Mouse (Mus musculus) heart, embryonic 11.5 days (tissue): ENCODE results near the gene Cyp2w1. TPM values are rescaled to one million over a fixed set of nuclear protein-coding genes. Genes with fewer than 3 reads are reported as not detected.
A peak's percentile ranks its signal among the peaks of the same experiment; 100 is the strongest.

Experiments used
- ATAC-seq: fragments of 200-750 bp; cut with Nextera tagmentation; replicated peaks from 2 replicates; pipeline ENCODE4 v1.8.0; 2017; ENCODE audit warnings: moderate library complexity; ENCODE audit not compliant: insufficient number of reproducible peaks, low FRiP score, low TSS enrichment
- H3K27ac ChIP-seq: fragments of 300-500 bp; sonication (generic); 2 replicates; pipeline ENCODE4 v1.5.1; 2014; ENCODE audit warnings: mild to moderate bottlenecking, low read depth, low read length
- H3K27me3 ChIP-seq: fragments of 300-500 bp; sonication (generic); 2 replicates; pipeline ENCODE4 v1.6.1; 2014; ENCODE audit warnings: mild to moderate bottlenecking, low read length, mixed read lengths; ENCODE audit not compliant: control insufficient read depth, insufficient read depth
- H3K36me3 ChIP-seq: fragments of 300-500 bp; sonication (generic); 2 replicates; pipeline ENCODE4 v1.6.1; 2014; ENCODE audit warnings: mild to moderate bottlenecking, low read length, moderate library complexity, mixed read lengths; ENCODE audit not compliant: control insufficient read depth, insufficient read depth
- H3K4me1 ChIP-seq: fragments of 300-500 bp; sonication (generic); 2 replicates; pipeline ENCODE4 v1.6.1; 2014; ENCODE audit warnings: low read length; ENCODE audit not compliant: control insufficient read depth, insufficient read depth
- H3K4me2 ChIP-seq: fragments of 300-500 bp; sonication (generic); 2 replicates; pipeline ENCODE4 v1.6.1; 2014; ENCODE audit warnings: mild to moderate bottlenecking, moderate library complexity
- H3K4me3 ChIP-seq: fragments of 300-500 bp; sonication (generic); 2 replicates; pipeline ENCODE4 v1.5.1; 2014; ENCODE audit warnings: low read depth, low read length
- H3K9ac ChIP-seq: fragments of 300-500 bp; sonication (generic); 2 replicates; pipeline ENCODE4 v1.6.1; 2014; ENCODE audit warnings: mild to moderate bottlenecking, low read depth, low read length, moderate library complexity
- H3K9me3 ChIP-seq: fragments of 300-500 bp; sonication (generic); replicated peaks from 2 replicates; pipeline ENCODE4 v1.6.1; 2016; ENCODE audit warnings: low read length; ENCODE audit not compliant: control insufficient read depth
- WGBS: fragments of 180-500 bp; shearing (Covaris S2); extraction: QIAGEN DNeasy Blood & Tissue Kit; methylation state at CpG from one replicate; pipeline ENCODE4 v1.1.7; 2014; ENCODE audit not compliant: insufficient replicate concordance; 5-methylcytosine and 5-hydroxymethylcytosine counted together
- microRNA counts: library from miRNA; unstranded; fragments of <30 nt; microRNA quantifications from one replicate; lab custom pipeline; 2015
- microRNA-seq: library from miRNA; unstranded; fragments of <30 nt; microRNA quantifications from one replicate; pipeline ENCODE4, GENCODE M21; 2016; ENCODE audit warnings: borderline number of aligned reads
- polyA plus RNA-seq: library from polyadenylated mRNA; unstranded; fragments of >200 nt; fragmentation: Nextera tagmentation; extraction: Ambion mirVana; gene quantifications from 2 replicates; pipeline ENCODE4 v1.2.1, GENCODE M21; 2014

Cyp2w1 gene
- polyA plus RNA-seq, 1 experiment from 2014 or later = not detected

DNA sequence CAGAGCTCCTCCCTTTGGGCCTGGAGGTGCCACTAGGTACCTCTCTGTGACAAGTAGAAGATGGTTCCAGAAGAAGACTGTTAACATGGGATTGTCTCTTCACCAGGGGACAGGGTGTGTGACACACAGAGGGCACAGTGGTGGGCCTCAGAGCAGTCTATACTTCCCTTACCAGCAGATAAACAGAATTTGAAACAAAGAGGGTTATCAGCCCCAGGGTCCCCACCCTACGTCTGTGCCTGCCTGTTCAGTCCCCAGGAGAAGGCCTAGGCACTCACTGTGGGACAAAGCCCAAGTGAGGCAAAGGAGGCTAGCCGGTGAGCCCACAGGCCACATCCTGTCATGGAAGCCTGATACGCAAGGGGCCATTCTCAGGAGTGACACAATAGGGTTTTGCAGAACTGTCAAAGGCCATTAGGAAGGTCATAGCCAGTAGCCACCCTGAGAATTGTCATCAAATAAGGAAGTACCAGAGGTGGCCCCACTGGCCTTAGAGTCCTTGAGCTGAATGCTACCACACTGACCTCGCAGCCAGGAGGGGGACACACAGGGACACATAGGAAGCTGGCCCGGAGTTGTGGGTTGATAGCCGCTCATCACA, 52.5 kb downstream of the Cyp2w1 start, which contains the start of gene C130050O18Rik:
Gene C130050O18Rik (plus strand): TSS at position 480 of the 601 bp plus-strand sequence.
- no peak within 1 kb of the TSS for H3K4me2 ChIP-seq
- ATAC-seq = no peak

DNA sequence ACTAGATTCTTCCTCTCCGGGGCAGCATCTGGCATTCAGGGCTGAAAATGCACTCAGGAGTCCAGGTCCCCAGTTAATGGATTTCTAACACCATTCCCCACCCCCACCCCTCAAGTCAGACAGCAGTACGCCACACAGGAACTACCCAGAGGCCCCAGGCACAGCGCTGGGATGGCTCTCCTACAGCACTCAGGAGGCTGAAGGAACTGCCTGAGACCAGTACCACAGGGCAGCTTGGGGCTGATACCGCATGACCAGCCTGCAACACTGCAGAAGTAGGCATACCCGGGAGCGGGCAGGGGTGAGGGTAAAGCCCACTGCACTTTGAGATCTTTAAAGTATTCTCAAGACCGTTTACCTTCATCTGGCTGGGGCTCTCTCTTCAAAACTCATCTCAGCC, 53.1 kb downstream of the Cyp2w1 start:
- Histone ChIP-seq H3K36me3 (no peaks in the 10 kb centered on the region), H3K4me1 (peaks cover 28% of the 10 kb centered on the region), H3K9me3 (no peaks in the 10 kb centered on the region), H3K27ac (no peak overlapping the region), H3K27me3 (peaks cover 4% of the 10 kb centered on the region), H3K4me2 (no peak overlapping the region), H3K9ac (no peak overlapping the region), H3K4me3 (no peak overlapping the region)
- WGBS = 70% methylated on average over 7 of the region's 7 CpGs
- ATAC-seq = no peak

More for the DNA sequence above, 52.5 kb downstream of the Cyp2w1 start, which contains the start of gene C130050O18Rik:
- peaks cover 23% of the 10 kb centered on the region for H3K4me1 ChIP-seq
- no peaks in the 10 kb centered on the region for H3K36me3 ChIP-seq
- peaks cover 4% of the 10 kb centered on the region for H3K27me3 ChIP-seq
- no peak within 1 kb of the TSS for H3K9ac ChIP-seq
- H3K9me3 ChIP-seq = no peaks in the 10 kb centered on the region
- 61% methylated on average over 6 of the region's 6 CpGs for WGBS
- H3K27ac ChIP-seq = peak within 1 kb of the TSS; percentile 29; the same call in 1 of the 2 replicates
- H3K4me3 ChIP-seq = no peak within 1 kb of the TSS

DNA sequence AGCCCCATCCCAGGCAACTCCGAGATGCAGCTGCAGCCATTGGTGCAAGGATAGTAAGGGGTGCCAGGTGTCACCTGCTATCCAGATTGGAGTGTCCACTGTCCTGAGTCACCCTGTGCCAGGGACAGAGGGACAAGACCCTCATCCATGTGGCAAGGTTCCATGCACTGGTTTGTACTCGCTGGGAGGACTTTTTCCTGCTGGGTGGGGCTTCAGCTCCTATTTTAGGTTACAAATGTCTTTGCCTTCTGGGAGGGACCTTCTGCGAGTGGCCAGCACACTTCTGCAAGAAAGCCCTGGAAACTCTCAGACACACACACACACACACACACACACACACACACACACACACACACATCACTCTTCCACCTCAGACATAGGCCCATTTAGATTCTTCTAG, 53.5 kb downstream of the Cyp2w1 start:
- Histone ChIP-seq H3K27me3 (peaks cover 6% of the 10 kb centered on the region), H3K4me3 (no peak overlapping the region), H3K9ac (no peak overlapping the region), H3K4me2 (no peak overlapping the region), H3K27ac (no peak overlapping the region), H3K9me3 (no peaks in the 10 kb centered on the region), H3K36me3 (no peaks in the 10 kb centered on the region), H3K4me1 (peaks cover 29% of the 10 kb centered on the region)
- 68% methylated on average over 3 of the region's 3 CpGs for WGBS
- ATAC-seq = no peak

MicroRNA genes within 50 kb of the gene (microRNA counts, 519-probe panel; counts per million panel counts)
- microRNA mmu-miR-339-3p (lab: Ali Mortazavi, UCI) (32.2 counts per million), microRNA mmu-miR-339-5p (lab: Ali Mortazavi, UCI) (32.2 counts per million)

Small RNA genes lying within 50 kb of the gene (microRNA-seq; reads per million reads assigned to microRNA genes)
- 427 reads per million, percentile 78 among the genes with 10 or more reads in this experiment for gene Mir339

Other genes with a start within 250 kb of the Cyp2w1 start
- 5.3 and 8.4 TPM in 2 replicates for gene Prkar1b, start 202.6 kb upstream of the Cyp2w1 start, polyA plus RNA-seq
- 6.2 and 6.9 TPM in 2 replicates for gene Dnaaf5, start 202.4 kb upstream of the Cyp2w1 start, polyA plus RNA-seq
- 33.4 and 40.9 TPM in 2 replicates for gene Sun1, start 152.0 kb upstream of the Cyp2w1 start, polyA plus RNA-seq
- 138 and 139 TPM in 2 replicates for gene Get4, start 100.3 kb upstream of the Cyp2w1 start, polyA plus RNA-seq
- gene Adap1, start 27.0 kb upstream of the Cyp2w1 start, polyA plus RNA-seq = 1.4 and 2.5 TPM in 2 replicates
- gene Cox19, start 1.2 kb upstream of the Cyp2w1 start, polyA plus RNA-seq = 85.3 and 95.2 TPM in 2 replicates
- 7.2 and 7.5 TPM in 2 replicates for gene Gpr146, start 25.1 kb downstream of the Cyp2w1 start, polyA plus RNA-seq
- gene C130050O18Rik, start 52.7 kb downstream of the Cyp2w1 start, polyA plus RNA-seq = 0.17 and 0.21 TPM in 2 replicates
- 0.57 and 0.72 TPM in 2 replicates for gene Gper1, start 70.5 kb downstream of the Cyp2w1 start, polyA plus RNA-seq
- gene 3110082I17Rik, start 107.9 kb downstream of the Cyp2w1 start, polyA plus RNA-seq = 19.3 and 21.9 TPM in 2 replicates
- 6.3 and 7.2 TPM in 2 replicates for gene Zfand2a, start 131.9 kb downstream of the Cyp2w1 start, polyA plus RNA-seq
- gene Uncx, start 190.9 kb downstream of the Cyp2w1 start, polyA plus RNA-seq = 0.09 TPM in 1 of 2 replicates, not detected in the other